Mouse (Mus musculus): ENCODE data around the gene Timd4. TPM values are rescaled to one million over a fixed set of nuclear protein-coding genes. Genes with fewer than 3 reads are reported as not detected.

The Timd4 gene
- 0.29 TPM for polyA plus RNA-seq (2017; shearing (Covaris generic))

DNA sequence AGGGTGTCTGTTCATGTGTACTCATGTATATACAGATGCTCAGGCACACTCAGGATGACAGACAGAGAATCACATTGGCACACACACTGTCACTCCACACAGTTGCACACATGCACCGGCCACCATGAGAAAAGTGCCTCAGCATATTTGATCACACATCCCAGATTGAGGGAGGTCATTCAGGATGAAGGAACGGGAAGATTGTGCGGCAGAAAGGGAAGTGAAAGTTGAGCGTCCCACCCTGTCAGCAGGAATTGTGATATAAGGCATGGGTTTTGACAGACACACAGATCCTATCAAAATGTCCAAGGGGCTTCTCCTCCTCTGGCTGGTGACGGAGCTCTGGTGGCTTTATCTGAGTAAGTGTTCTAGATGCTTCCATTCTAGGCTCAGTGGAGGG lies at the start of gene Timd4:
TSS of gene Timd4 (plus strand) at position 290 of the 400 bp plus-strand sequence.

Other genes with a start within 250 kb of the Timd4 start
- not detected for gene BC053393, start 239.3 kb upstream of the Timd4 start, polyA plus RNA-seq (2017; shearing (Covaris generic))
- not detected for gene Dppa1, start 181.5 kb upstream of the Timd4 start, polyA plus RNA-seq (2017; shearing (Covaris generic))
- gene Timd2, start 103.7 kb upstream of the Timd4 start, polyA plus RNA-seq (2017; shearing (Covaris generic)), result not detected
- not detected for gene Havcr1, start 75.7 kb upstream of the Timd4 start, polyA plus RNA-seq (2017; shearing (Covaris generic))